Comparison of ENCODE assay signal across 21 mouse cellular contexts in genomic region chr10:24727478-24727877, GRCm38 (mm10).
"Had no signal": no experiment of that assay in that cellular context is flagged by ENCODE, and none has a peak within 500 bp of the region (broad histone marks: within the 10 kb centered on the region; RNA-seq: fewer than 3 reads in every experiment).

No protein-coding gene starts in this region.

- H3K27me3 ChIP-seq: midbrain, embryonic 12.5 days; neural tube, embryonic 13.5 days; neural tube, embryonic 15.5 days; stomach, embryonic 15.5 days had no signal

- H3K9ac ChIP-seq: lung, embryonic 14.5 days; midbrain, embryonic 12.5 days; neural tube, embryonic 13.5 days; neural tube, embryonic 15.5 days; stomach, embryonic 15.5 days had no signal

- H3K4me2 ChIP-seq: lung, embryonic 14.5 days; midbrain, embryonic 12.5 days; neural tube, embryonic 13.5 days; neural tube, embryonic 15.5 days; stomach, embryonic 15.5 days had no signal

- H3K36me3 ChIP-seq: midbrain, embryonic 10.5 days; midbrain, embryonic 12.5 days; neural tube, embryonic 13.5 days; neural tube, embryonic 15.5 days; stomach, embryonic 15.5 days had no signal

- H3K9me3 ChIP-seq: midbrain, embryonic 10.5 days; midbrain, embryonic 12.5 days; neural tube, embryonic 13.5 days; neural tube, embryonic 15.5 days; stomach, embryonic 15.5 days had no signal

- H3K4me3 ChIP-seq: midbrain, embryonic 10.5 days; midbrain, embryonic 12.5 days; myocyte; neural tube, embryonic 13.5 days; neural tube, embryonic 15.5 days; stomach, embryonic 15.5 days had no signal

- ATAC-seq: midbrain, embryonic 16.5 days had no signal

- DNase-seq: lung, adult 18-20 months; lung, embryonic 14.5 days; lung, postnatal 10 days; lung, postnatal 4 days; midbrain, embryonic 14.5 days; retina, postnatal 1 day; right cerebral cortex, adult 18-20 months; right cerebral cortex, postnatal 25 days; right cerebral cortex, postnatal 4 days; spleen, adult 18-20 months; thymus, adult 2 months; thymus, postnatal 25 days; thymus, postnatal 4 days had no signal

- H3K27ac ChIP-seq: midbrain, embryonic 10.5 days; midbrain, embryonic 12.5 days; neural tube, embryonic 13.5 days; neural tube, embryonic 15.5 days; stomach, embryonic 15.5 days; stomach, postnatal 0 days had no signal
